Mouse (Mus musculus) kidney, adult 2 months (tissue): ENCODE measurements around the gene Gm28051.

ENCODE experiments used
- CTCF ChIP-seq: fragments of 200-500 bp; conservative IDR thresholded peaks from 2 replicates; pipeline ENCODE4 v1.5.1; 2011; ENCODE audit warnings: low read depth, mild to moderate bottlenecking, control low read depth, low read length, moderate library complexity, mixed read lengths; ENCODE audit not compliant: insufficient read depth, insufficient read length
- POLR2A ChIP-seq: fragments of 200-500 bp; IDR thresholded peaks from one replicate; pipeline ENCODE4 v1.6.1; 2011; ENCODE audit warnings: low read depth, low read length, control low read depth

- no peak for TF ChIP-seq CTCF
- TF ChIP-seq POLR2A: no peak
These were observed 65.8 kb downstream of the Gm28051 start for GRCm38 (mm10) chr12:102691761-102692160.
